Mouse (Mus musculus) CH12.LX (cell line): ENCODE measurements at regions not wholly inside any gene's neighbourhood (a gene's known extent, or its start where the extent isn't known, plus 50 kb on each side); places are given as distances from the start of the nearest gene placed in this dataset.

Experiments used
- CHD2 ChIP-seq: IDR thresholded peaks from 2 replicates; pipeline ENCODE4 v1.6.1; 2011; ENCODE audit warnings: low read length, improper control_type of control experiment
- CTCF ChIP-seq, 2 experiments: IDR thresholded peaks in 1 of 2; conservative IDR thresholded peaks in 1 of 2; 2 replicates each; pipeline ENCODE4 v1.5.1; 2011 to 2012; ENCODE audit warnings: low read depth in 2 of 2, low read length in 2 of 2, improper control_type of control experiment in 1 of 2, inconsistent platforms in 1 of 2, mild to moderate bottlenecking in 1 of 2, moderate library complexity in 1 of 2
- EP300 ChIP-seq: IDR thresholded peaks from 2 replicates; pipeline ENCODE4 v1.6.1; 2011; ENCODE audit warnings: low read length, improper control_type of control experiment
- POLR2A ChIP-seq: IDR thresholded peaks from 2 replicates; pipeline ENCODE4 v1.6.1; 2011; ENCODE audit warnings: low read depth, mild to moderate bottlenecking, improper control_type of control experiment, low read length
- TBP ChIP-seq: conservative IDR thresholded peaks from 2 replicates; pipeline ENCODE4 v1.6.1; 2011; ENCODE audit warnings: low read depth, low read length, improper control_type of control experiment
- ZMIZ1 ChIP-seq: IDR thresholded peaks from 2 replicates; pipeline ENCODE4 v1.6.1; 2012; ENCODE audit warnings: low read depth, mild to moderate bottlenecking, inconsistent platforms, low read length, improper control_type of control experiment

- TF ChIP-seq TBP = no peak
- no peak for TF ChIP-seq CTCF (conservative IDR thresholded peaks at IDR 0.05 in 1 of 2, IDR thresholded peaks at IDR 0.05 in 1 of 2; ENCODE audit: low read depth in 2 of 2, low read length in 2 of 2)
- TF ChIP-seq EP300 = no peak
- TF ChIP-seq CHD2 = no peak
- TF ChIP-seq ZMIZ1 = no peak
- no peak for TF ChIP-seq POLR2A
Observed at GRCm38 (mm10) chr17:88333816-88334215, 106.7 kb upstream of the Foxn2 start.
